Mouse (Mus musculus): ENCODE measurements at regions not wholly inside any gene's neighbourhood (a gene's known extent, or its start where the extent isn't known, plus 50 kb on each side); places are given as distances from the start of the nearest gene placed in this dataset.

DNA sequence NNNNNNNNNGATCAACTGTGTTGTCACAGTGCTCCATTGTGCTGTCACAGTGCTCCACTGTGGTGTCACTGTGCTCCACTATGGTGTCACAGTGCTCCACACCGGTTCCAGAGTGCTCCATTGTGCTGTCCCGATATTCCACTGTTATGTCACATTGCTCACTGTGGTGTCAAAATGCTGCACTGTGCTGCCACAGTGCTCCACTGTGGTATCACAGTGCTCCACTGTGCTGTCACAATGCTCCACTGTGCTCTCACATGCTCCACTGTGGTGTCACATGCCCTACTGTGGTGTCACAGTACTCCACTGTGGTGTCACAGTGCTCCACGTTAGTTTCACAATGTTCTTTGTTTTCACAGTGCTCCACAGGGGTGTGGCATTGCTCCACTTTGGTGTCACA, 359.3 kb upstream of the Olfr161 start:
- no peak for DNase-seq (ENCODE audit: low spot score in 2 of 2)
- TF ChIP-seq CTCF (conservative IDR thresholded peaks at IDR 0.05) = no peak
- Histone ChIP-seq H3K27ac (no peak overlapping the region), H3K4me3 (no peak overlapping the region)

DNA sequence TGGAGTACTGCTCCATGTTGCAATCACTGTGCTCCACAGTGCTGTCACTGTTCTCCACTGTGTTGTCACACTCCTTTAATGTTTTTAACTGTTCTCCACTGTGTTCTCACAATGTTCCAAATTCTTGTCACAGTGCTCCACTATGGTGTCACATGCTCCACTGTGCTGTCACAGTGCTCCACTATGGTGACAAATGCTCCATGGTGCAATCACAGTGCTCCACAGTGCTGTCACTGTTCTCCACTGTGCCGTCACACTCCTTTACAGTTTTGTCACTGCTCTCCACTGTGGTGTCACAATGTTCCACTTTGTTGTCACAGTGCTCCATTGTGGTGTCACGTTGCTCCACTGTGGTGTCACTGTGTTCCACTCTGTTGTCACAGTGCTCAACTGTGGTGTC, 358.2 kb upstream of the Olfr161 start:
- Histone ChIP-seq H3K27ac (no peak overlapping the region), H3K4me3 (no peak overlapping the region)
- no peak for TF ChIP-seq CTCF (conservative IDR thresholded peaks at IDR 0.05)
- no peak for DNase-seq (ENCODE audit: low spot score in 2 of 2)

DNA sequence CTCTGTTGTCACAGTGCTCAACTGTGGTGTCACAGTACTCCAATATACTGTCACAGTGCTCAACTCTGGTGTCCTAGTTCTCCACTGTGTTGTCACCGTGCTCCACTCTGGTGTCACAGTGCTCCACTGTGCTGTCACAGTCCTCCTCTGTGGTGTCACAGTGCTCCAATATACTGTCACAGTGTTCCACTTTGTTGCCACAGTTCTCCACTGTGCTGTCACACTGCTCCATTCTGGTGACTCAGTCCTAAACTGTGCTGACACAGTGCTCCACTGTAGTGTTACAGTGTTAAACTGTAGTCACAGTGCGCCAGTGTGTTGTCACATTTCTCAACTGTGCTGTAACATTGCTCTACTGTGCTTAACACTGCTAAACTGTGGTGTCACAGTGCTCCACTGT, 356.8 kb upstream of the Olfr161 start:
- Histone ChIP-seq H3K4me3 (no peak overlapping the region), H3K27ac (no peak overlapping the region)
- no peak for TF ChIP-seq CTCF (conservative IDR thresholded peaks at IDR 0.05)
- DNase-seq (ENCODE audit: low spot score in 2 of 2) = no peak

DNA sequence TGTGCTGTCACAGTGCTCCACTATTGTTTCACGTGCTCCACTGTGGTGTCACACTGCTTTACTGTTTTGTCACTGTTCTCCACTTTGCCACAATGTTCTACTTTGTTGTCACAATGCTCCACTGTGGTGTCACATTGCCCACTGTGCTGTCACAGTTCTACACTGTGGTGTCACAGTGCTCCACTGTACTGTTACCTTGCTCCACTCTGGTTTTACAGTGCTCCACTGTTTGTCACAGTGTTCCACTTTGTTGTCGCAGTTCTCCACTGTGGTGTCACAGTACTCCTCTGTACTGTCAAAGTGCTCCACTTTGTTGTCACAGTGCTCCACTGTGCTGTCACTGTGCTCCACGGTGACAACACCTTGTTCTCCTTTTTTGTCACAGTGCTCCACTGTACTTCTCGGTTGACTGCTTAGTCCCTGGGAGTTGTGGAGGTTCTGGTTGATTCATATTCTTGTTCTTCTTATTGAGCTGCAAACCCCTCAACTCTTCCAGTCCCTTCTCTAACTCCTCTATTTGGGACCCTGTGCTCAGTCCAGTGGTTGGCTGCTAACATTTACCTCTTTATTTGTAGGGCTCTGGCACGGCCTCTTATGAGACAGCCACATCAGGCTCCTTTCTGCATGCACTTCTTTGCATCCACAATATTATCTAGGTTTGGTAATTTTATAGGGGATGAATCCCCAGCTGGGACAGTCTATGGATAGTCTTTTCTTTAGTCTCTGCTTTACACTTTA, 349.7 kb upstream of the Olfr161 start:
- no peak overlapping the region for H3K27ac ChIP-seq
- H3K4me3 ChIP-seq = no peak overlapping the region
- no peak for TF ChIP-seq CTCF (conservative IDR thresholded peaks at IDR 0.05)
- no peak for DNase-seq (ENCODE audit: low spot score in 2 of 2)

DNA sequence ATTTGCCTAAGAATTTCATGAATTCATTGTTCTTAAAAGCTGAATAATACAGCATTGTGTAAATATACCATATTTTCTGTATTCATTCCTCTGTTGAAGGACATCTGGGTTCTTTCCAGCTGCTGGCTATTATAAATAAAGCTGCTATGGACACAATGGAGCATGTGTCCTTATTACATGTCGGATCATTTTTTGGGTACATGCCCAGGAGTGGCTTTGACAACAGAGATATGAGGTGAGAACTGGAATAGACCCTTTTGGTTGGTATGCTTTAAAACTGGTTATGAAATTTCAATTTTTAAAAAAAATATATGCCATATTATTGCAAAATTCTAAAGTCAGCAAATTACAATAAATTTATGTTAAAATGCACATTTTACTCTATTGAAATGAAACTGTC, 348.9 kb upstream of the Olfr161 start:
- Histone ChIP-seq H3K4me3 (no peak overlapping the region), H3K27ac (no peak overlapping the region)
- DNase-seq (ENCODE audit: low spot score in 2 of 2) = no peak
- no peak for TF ChIP-seq CTCF (conservative IDR thresholded peaks at IDR 0.05)

DNA sequence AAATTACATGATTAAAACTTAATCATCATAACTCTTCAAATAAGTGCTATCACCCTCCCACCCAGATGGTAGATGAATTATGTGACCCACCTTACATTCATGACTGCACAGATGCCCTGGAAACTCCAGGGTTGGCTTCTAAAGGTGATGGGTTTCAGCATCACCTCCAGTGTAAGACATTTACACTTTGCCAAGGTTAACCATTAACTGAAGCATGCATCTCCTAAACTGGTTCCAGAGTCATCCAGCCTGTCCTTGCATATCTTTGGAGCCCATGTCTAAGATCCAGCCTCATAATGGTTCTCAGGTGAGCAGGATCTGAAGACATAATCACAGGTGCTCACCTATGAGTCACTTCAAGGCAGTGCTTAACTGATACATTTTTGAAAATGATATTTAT, 344.4 kb upstream of the Olfr161 start:
- TF ChIP-seq CTCF (conservative IDR thresholded peaks at IDR 0.05) = no peak
- no peak overlapping the region for H3K4me3 ChIP-seq
- H3K27ac ChIP-seq = no peak overlapping the region
- no peak for DNase-seq (ENCODE audit: low spot score in 2 of 2)

DNA sequence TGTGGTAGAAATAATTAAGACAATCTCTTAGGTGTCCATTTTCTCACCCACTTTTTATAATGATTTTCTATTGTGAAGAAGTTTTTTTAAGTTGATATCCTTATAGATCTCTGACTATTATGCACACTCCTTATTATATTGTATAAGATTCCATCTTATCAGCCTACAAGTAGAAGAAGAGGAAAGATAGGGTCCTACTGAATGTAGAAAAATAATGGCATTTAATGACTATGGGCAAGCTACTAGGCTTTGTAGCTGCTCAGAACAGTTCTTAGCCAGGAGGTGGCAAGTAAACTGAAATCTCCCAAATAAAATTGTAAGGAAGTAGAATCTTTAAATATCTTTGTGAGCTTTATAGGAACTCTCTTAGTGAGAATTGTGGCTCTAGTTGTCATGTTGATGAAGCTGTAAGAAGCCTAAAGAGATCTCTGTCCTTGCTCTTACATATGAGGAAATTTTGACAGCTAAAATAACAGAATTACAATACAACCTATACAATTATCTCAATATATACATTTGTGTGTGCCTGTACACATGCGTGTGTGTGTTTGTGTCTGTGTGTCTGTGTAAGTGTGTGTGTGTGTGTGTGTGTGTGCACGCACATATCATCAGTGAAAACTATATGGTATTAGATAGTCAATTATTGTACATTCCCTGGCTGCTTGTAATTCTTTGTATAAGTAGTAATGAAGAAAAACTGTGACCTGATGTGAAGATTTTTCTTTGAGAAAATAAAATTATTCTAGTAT, 343.7 kb upstream of the Olfr161 start:
- TF ChIP-seq CTCF (conservative IDR thresholded peaks at IDR 0.05) = no peak
- no peak for DNase-seq (ENCODE audit: low spot score in 2 of 2)
- Histone ChIP-seq H3K27ac (no peak overlapping the region), H3K4me3 (no peak overlapping the region)

DNA sequence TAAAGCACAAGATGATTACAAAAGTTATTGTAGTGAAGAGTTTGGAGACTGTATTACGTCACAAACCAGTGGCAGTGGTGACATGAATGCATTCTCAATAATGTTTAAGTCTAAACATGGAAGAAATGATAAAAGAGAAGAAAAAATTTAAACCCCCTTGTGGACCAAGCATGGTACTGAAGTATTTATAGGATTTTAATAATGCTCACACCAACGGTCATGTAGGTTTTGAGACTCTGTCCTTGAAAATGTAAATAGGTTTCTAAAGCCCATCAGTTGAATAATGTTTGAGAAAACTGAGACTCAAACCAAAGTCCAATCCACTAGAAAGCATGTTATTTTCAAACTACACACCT, 343.1 kb upstream of the Olfr161 start:
- Histone ChIP-seq H3K27ac (no peak overlapping the region), H3K4me3 (no peak overlapping the region)
- peak; percentile 49 for TF ChIP-seq CTCF (conservative IDR thresholded peaks at IDR 0.05)
- DNase-seq (ENCODE audit: low spot score in 2 of 2) = no peak

DNA sequence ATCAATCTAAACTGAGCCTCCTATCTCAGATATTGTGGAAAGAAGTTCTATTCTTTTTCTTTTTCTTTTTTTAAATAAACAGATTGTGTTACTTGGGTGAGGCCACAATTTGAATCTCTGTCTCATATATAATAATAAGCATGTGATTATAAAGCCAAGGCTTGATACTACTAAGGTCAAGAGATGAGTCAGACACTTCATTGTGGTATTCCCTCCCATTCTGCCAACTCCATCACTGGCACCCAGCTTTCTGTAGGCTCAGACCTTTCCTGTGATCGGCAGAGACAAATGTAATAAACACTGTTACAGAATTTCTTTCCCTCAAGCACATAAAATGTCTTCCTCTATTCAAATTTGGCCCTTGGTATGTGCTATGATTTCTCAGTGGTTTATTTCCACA, 337.0 kb upstream of the Olfr161 start:
- Histone ChIP-seq H3K4me3 (no peak overlapping the region), H3K27ac (no peak overlapping the region)
- TF ChIP-seq CTCF (conservative IDR thresholded peaks at IDR 0.05) = no peak
- DNase-seq (ENCODE audit: low spot score in 2 of 2) = no peak

DNA sequence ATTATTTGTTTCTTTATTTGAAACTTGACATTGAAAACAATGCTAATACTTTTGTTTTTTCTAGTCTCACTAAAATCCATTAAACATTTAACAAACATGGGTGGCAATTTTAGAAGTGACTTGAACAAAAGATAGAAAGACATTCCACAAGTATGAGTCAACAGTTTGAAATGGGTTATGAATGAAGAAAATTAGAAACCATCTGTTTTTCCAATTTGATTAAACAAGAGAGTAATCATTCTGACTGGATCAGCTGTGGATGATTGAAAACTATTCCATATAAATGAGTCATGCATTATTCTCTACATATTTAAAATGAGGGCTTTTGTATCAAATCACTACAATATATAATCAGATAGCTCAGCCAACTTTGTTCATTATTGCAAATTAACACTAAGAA, 334.8 kb upstream of the Olfr161 start:
- no peak for TF ChIP-seq CTCF (conservative IDR thresholded peaks at IDR 0.05)
- no peak for DNase-seq (ENCODE audit: low spot score in 2 of 2)
- H3K4me3 ChIP-seq = no peak overlapping the region
- H3K27ac ChIP-seq = no peak overlapping the region

DNA sequence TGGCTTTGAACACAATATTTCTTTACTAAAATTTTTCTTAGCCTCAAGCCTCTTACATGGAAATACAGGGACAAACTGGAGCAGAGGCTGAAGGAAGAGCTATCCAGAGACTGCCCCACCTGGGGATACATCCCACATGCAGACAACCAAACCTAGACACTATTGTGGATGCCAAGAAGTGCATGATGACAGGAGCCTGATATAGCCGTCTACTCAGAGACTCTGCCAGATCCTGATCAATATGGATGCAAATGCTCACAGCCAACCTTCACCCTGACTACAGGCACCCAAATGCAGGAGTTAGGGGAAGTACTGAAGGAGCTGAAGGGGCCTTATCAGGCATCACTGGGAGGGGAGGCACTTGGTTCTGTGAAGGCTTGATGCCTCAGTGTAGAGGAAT, 325.5 kb upstream of the Olfr161 start:
- Histone ChIP-seq H3K27ac (no peak overlapping the region), H3K4me3 (no peak overlapping the region)
- no peak for TF ChIP-seq CTCF (conservative IDR thresholded peaks at IDR 0.05)
- DNase-seq (ENCODE audit: low spot score in 2 of 2) = no peak

DNA sequence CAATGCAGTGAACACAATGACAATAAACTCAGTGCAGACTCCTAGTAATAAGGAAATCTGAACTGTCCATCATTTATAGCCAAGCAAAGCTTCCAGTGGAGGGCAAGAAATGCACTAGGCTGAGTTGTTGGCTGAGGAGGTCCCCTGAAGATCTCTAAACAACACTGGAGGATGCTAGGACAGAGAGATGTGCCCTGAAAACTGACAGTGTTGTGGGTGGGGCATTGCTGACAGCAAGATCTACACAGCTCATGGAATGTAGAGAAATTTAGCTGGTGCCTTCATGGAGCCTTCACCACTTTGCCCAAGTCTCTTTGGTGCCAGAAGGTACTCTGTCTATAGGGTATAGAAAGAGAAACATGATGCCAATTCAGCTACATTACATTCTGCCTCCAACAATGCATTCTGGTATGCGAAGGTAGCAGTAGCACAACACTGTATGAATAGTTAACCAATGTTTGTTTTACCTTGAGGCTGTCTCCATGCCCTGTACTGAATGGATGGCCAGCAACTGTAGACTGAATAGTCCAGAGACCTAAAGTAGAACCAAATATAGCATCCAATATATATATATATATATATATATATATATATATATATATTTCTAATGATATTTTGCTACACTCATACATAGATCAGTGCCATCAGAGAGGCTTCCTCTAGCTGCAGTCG, 318.9 kb upstream of the Olfr161 start:
- TF ChIP-seq CTCF (conservative IDR thresholded peaks at IDR 0.05) = no peak
- H3K27ac ChIP-seq = no peak overlapping the region
- no peak overlapping the region for H3K4me3 ChIP-seq
- no peak for DNase-seq (ENCODE audit: low spot score in 2 of 2)

DNA sequence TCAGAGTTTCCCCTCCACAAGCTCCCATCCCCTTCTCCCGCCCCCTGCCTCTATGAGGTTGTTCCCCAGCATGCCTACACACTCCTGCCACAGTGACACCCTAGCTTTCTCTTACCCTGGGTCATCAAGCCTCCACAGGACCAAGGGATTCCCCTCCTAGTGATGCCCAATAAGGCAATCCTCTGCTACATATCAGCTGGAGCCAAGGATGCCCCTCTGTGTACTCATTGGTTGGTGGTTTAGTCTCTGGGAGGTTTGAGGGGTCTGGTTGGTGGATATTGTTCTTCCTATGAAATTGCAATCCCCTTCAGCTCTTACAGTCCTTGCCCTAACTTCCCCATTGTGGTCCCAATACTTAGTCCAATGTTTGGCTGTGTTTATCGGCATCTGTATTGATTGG, 317.4 kb upstream of the Olfr161 start:
- no peak for TF ChIP-seq CTCF (conservative IDR thresholded peaks at IDR 0.05)
- no peak overlapping the region for H3K27ac ChIP-seq
- H3K4me3 ChIP-seq = no peak overlapping the region
- no peak for DNase-seq (ENCODE audit: low spot score in 2 of 2)

Small RNA genes in the stretch of these regions (microRNA-seq; reads per million reads assigned to microRNA genes)
- 0 reads per million in 2 experiments for gene Gm23215
